Mouse (Mus musculus): ENCODE measurements around the gene Npas1.
A peak's percentile ranks its signal among the peaks of the same experiment; 100 is the strongest.

Gene Npas1

DNA sequence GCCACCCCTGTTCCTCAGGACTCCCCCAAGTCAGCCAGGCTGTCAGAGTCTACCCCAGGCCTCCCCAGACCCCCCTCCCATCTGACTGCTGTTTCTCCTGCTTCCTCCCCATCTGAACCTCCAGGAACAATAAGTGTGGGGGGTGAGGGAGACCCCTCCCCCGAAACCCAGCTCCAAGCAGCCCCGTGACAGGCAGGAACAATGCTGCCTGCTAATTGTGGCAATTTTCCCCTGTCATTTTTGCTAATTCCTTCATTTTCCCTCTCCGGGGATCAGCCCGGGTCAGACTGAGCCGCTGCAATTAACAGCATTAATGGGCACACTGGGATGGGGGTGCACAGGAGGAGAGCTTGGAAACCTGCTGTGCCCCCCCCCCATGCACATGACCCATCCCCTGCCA, 9.4 kb downstream of the Npas1 start:
- DNase-seq = no peak

DNA sequence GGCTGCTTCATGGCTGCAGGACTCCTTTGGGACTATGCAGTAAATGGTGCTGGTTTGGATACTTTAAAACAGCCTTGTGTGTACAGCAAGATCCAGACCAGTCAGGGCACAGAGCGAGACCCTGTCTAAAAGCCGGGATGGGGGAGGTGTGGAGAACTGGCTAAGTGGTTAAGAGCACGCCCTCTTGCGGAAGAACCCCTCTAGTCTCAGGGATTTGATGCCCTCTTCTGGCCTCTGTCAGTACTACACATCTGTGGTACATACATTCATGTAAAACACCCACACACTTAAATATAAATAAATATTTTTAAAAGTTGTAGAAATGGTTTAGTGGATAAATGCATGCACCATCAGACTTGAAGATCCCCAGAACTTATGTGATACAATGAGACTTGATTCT, 11.0 kb downstream of the Npas1 start:
- DNase-seq = peak; percentile 32

DNA sequence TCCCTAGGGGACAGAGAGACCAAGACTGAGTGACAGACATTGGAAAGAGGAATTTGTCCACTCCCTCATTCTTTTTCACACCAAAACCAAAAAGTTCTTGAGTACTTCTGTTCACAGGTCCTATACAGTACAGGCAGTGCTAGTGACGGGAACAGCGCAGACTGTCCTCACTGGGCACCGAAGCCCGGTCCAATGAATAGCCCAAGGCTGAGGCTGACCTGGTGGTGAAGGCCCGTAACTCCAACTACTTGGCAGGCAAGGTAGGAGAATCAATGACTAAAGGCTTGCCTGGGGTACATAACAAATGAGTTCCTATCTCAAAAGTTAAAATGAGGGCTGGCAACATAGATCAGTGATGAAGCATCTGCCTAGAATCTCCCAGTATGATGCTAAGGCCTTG, 12.0 kb downstream of the Npas1 start:
- no peak for DNase-seq

DNA sequence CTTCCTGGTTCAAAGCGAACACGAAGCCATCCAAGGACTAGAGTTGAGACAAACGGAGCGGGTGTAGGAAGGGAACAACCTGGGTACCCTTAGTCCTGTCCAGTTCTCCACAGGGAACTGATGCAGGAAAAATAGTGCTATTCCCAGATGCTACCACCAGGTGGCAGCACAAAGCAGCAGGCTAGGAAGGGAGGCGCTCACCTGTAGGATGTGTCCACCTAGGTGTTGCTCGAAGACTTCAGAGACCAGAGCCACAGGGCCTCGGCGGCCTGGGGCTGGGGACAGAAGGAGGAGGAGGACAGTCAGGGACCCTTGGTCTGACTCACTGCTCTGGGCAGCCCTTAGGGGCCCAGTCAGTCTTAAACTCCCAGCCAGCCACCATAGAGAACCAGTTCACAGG, 12.4 kb downstream of the Npas1 start:
- DNase-seq = peak; percentile 80

DNA sequence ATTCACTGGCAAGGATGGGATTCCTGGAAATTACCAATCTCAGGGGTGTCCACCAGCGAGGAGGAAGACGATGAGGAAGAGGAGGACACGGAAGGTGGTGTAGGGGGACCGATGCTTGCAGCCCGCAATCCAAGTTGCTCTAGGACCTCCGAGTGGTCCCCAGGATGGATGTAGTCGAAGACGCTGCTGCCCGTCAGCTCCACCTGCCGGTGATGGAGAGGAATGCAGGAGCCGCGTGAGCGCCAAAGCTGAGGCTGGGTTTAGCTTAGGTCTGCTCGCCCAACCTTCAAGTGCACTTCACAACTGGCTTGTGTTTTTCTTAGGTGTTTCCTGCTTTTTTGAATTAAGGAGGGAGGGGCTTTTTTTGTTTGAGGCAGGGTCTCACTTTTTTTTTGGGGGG, 14.3 kb downstream of the Npas1 start:
- peak; percentile 89 for DNase-seq

DNA sequence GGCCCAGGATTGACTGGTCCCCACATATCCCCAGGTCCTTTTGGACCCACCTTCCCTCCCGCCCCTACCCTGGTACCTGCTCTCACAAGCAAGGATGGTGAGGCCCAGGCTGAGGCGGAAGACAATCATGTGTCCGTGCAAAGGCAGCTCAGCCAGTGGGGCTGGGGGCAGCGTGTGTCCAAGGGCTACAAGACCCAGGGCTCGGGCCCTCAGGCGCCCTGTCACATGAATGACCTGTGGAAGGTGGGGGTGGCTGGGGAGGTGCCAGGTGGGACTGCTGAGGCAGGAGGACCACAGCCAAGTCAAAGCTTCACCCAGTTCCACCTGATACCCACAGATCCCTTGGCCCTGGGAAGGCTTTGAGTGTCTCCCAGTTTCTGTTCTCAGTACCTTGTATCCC, 15.8 kb downstream of the Npas1 start:
- DNase-seq = no peak

DNA sequence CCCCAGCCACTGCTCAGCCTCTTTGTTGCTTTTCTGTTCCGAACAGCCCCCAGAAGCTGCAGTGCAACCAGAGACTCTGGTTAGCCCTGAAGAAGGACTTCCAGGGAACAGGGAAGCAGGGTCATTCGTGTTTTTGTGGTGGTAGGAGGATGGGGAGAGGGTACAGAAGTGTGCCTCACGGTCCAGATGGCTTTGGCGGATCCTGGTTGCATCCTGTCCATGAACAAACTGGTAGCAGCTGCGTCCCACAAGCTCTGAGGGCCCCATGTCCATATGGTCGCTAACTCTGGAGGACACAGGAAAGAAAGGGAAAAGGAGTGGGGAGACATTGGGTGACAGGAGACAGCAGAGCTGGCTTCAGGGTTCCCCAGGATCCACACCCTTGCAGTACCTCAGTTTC, 16.4 kb downstream of the Npas1 start:
- DNase-seq = no peak

DNA sequence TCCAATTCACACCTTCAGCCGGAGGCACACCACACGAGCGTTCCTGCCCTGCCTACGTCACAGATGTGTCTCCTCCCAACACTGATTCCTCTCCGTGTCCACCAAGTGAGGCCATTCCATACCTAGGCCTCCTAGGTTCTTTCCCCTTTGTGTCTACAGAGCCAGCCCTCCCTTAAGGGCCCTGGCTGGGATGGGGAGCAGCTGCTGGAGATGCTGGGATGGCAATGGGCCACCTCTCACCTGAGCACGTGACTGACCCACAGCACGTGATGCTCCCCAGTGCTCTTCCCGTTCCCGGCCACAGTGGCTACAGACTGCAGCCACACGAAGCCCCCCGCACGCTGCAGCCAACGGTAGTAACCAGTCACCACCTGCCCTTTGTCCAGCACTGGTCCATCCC, 17.0 kb downstream of the Npas1 start:
- DNase-seq = no peak

DNA sequence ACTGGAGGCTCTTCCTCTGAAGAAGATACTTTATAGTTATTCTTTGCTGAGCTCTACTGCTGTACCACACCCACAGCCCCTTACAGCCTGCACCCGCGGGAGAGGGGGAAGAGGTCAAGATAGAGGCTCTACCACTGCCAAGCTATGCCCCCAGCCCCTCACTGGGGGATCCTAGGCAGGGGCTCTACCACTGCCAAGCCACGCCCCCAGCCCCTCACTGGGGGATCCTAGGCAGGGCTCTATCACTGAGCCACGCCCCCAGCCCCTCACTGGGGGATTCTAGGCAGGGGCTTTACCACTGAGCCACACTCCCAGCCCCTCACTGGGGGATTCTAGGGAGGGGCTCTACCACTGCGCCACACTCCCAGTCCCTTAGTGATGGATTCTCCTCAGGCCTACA, 21.2 kb downstream of the Npas1 start:
- no peak for DNase-seq

DNA sequence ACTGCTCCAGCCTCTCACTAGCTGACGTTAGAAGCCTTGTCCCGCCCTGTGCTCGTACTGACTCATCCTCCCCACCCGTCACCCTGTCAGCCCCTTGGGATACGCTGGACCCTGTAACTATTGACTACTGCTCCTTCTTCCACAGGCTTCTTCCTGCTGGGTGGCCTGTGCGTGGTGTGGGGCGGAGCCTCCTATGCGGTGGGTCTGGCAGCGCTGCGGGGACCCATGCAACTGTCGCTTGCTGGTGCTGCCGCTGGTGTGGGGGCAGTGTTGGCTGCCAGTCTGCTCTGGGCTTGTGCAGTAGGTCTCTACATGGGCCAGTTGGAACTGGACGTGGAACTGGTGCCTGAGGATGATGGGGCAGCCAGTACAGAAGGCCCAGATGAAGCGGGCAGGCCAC, 22.5 kb downstream of the Npas1 start:
- no peak for DNase-seq

DNA sequence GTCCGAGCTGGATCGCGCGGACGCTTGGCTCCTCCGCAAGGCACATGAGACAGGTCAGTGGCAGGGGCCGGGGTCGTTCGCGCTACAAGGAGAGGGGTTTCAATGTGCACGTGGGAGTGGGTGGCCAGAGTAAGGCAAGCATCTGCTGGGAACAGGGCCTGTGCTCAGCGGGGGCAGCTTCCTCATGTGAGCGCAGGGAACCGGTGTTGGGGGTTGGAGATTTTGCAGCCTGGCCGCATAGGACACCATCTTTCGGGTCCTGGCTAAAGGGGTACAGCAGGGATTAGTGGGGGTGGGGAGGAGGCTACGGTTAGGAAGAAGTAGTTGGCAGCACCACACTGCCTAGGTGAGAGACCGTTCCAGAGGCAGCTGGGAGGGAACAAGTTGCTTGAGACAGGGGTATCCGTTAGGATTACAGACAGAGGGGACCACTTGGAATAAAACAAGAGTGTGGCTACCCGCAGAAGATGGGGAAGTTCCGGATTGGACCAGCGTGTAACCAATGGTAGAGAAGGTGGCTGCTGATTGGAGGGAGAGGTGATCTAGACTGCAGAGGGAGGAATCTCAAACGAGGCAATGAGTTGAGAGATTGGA, 24.3 kb downstream of the Npas1 start:
- DNase-seq = peak; percentile 61

DNA sequence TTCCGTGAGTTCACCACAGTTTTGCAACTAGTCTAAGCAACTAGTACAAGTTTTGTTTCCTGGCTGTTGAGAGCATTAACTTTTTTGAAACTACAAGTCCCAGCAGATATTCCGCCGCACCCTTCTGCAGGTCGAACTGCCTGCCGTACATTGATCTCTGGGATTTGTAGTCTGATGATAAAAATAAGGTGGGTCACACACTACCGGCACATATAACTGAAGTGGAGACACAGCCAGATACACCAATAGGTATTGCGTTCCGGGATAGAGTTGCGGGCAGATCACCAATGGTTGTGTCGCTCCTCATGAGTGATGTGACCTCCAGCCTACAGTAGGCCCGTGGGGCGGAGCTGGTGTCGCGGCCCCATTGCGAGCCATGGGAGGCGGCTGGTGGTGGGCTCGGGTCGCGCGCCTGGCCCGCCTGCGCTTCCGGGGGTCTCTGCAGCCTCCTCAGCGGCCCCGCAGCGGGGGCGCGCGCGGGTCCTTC, 24.9 kb downstream of the Npas1 start, which contains the start of gene Tmem160:
Gene Tmem160 (plus strand): TSS at position 193 of the 487 bp plus-strand sequence.
- peak; percentile 93 for DNase-seq

DNA sequence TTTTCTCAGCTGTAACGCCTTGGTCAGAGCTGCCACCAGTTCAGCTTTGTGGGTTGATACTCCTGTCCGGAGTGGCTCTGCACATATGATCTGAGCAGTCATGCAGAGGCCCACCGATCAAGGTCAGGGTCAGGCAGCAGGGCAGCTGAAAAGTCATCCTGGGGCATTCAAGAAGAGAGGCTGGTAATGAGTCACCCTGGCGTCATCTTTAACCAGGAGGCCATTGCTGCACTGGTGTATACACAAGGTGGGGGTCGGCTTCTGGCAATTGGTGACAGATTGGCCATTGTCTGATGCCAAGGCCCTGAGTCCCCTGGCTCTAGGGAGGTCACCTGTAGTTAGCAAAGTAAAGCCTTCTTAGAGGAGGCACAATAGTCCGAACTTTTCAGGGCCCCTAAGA, 25.9 kb downstream of the Npas1 start:
- DNase-seq = no peak

DNA sequence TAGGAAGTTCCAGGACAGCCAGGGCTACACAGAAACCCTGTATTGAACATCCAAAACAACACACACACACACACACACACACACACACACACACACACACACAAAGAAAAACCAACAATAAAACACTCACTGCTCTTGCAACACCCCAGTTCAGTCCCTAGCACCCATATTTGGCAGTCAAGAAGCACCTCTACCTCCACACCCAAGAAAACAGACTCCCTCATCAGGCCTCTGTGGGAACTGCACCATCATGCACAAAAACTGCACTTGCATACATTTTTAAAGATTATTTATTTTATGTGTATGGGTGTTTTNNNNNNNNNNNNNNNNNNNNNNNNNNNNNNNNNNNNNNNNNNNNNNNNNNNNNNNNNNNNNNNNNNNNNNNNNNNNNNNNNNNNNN, 36.3 kb downstream of the Npas1 start:
- DNase-seq = no peak

DNA sequence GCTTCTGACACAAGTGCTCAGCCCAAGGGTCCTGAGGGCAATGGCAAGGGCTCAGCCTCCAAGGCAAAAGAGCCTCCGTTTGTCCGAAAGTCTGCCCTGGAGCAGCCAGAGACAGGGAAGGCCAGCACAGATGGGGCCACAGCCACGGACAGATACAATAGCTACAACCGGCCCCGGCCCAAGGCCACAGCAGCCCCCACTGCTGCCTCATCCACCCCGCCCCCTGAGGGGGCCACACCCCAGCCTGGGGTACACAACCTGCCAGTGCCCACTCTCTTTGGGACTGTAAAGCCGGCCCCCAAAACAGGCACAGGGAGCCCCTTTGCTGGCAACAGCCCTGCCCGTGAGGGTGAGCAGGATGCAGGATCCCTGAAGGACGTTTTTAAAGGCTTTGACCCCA, 42.4 kb downstream of the Npas1 start:
- no peak for DNase-seq

DNA sequence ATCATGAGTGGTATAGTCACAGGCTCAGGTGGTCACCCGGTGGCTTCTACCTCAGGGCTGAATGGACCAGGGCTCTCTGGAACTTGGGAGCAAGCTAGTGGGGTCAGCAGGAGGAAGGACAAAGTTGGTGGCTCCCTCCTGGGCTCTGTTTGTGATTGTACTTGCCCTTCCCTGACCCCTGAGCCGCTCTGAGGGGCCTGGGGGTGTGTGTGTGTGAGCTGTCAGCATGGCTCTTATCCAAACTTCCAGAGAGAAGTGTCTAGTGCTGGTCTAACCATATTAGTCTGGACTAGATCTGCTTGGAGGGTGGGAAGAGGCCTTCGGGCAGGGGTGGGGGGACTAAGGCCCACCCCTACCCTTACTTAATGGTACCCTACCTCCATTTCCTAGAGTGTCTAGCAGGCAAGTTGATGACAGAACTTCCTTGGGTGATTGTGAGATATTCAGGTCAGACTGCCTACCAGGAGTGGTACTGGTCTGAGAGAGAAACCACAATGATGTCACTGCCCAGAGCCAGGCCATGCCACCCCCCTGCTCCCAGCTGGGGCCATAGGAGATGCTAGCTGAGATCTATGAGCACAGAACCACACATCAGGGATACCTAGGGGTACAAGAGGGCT, 44.1 kb downstream of the Npas1 start:
- no peak for DNase-seq

DNA sequence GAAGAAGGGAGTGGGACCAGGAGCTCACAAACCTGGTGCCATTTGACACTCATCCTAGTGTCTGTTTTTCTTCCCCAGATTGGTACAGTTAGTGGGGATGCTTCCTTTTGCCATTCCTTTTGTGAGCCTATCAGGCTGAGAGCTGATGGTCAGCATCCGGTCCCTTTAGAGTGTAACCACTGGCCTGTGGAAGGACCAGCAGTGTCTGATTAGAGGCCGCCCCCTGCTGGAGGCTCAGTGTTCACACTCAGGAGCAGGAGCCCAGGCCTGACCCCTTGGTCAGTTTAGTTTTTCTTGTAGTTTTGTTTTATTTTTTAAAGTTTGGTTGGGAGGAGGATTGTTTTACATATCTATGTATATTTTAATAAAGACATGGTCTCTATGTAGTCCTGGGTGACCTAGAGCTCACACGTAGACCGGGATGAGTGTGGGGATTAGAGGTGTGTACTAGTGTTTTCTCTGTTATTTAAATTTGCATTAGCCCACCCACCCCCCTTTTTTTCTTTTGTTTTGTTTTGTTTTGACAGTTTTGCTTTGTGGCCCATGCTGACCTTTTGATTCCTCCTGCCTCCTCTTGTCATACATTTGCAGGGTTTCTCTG, 51.3 kb downstream of the Npas1 start:
- DNase-seq = peak; percentile 93

DNA sequence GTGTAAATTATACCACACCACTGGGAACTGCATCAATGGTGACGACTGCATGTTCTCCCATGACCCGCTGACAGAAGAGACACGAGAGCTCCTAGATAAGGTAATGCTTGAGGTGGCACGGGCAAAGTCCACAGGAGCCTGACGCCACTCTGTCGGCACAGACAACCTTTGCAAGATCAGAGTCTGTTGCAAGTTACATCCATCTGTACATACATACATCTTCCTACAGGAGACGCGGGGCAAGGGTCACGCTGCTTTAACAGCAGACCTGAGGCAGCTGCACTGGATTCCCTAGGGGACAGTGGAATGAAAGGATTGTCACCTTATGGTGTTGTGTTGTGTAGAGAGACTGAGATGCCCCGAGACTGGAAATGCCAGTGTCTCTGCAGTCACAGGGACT, 51.8 kb downstream of the Npas1 start:
- no peak for DNase-seq

DNA sequence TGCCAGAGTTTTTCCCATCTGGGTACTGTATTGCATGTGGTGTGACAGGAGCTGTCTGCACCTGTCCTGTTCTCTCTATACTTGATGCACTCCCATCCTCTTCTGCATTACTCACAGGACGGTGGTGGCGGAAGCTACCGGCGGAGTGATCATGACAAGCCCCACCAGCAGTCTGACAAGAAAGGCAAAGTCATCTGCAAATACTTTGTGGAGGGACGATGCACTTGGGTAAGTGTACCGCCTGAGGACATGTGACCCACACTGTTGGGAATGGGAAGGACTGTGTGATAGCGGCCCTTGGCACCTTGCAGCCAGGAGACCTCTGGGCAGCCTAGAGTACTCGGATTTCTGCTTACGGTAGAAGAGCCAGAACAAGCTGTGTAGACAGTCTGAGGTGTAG, 53.8 kb downstream of the Npas1 start:
- no peak for DNase-seq

DNA sequence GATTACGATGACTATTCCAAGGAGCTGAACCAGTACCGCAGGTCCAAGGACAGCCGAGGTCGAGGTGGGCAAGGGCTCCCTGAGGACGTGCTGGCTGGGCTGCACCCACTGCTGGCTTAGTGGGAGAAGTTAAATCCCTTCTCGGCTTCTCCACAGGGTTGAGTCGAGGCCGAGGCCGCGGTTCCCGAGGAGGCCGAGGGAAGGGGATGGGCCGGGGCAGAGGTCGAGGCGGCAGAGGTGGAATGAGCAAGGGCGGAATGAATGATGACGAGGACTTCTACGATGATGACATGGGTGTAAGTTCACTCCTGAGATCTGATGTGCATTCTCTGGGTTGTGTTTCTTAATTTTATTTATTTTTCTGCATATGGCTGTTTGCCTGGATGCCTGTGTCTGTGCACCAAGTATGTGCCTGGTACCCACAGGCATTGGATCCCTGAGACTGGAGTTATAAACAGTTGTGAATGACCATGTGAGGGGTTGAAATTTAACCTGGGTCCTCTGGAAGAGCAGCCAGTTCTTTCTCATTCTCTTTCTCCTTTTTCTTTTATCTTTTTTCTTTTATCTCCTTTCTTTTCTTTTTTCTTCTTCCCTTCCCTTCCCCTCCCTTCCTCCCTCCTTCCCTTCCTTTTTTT, 55.2 kb downstream of the Npas1 start:
- no peak for DNase-seq

DNA sequence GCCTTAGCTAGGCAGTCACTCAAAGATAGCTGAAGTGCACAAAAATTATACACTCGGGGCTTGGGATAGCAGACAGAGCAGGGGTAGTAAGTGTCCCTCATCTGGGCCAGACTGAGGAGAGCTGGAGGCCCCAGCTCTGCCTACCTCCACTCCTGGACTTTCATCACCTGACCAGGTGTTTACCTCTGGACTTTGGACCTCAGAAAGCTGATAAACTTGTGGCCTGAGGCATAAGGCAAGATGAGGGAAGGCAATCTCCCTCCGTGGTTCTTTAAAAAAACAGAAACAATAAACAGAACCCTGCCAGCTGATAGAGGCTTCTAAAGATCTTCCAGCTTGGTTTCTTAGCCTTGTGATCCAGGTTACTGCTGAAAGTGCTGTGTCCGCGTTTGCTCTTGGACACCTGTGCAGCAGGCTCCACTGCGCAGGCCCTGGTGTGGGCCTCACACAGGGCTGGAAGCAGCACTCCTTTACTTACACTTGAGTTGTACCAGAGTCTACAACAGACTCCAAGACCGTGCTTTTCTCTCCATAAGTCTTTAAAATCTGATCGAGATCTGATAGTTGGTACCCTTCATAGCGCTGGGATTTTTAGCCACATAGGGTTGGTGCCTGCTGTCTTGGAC, 56.9 kb downstream of the Npas1 start:
- DNase-seq = no peak

DNA sequence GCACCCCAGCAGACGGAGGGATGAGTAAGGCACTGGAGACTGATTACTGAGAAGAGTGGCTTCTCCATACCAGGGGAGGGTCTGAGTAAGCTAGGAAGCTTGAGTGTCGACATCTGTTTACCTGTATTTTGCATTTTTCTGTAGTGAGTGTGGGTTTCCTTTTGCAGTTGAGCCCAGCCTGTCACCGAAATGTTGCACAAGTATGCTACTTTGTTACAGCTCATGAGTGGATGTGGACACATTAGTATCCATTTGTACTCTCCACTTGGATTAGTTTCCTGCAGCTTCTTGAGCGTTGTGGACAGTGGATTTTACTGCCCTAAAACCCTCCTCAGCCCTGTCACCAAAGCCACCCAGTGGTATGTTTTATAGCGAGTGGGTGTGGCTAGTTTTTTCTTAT, 58.8 kb downstream of the Npas1 start:
- no peak for DNase-seq

DNA sequence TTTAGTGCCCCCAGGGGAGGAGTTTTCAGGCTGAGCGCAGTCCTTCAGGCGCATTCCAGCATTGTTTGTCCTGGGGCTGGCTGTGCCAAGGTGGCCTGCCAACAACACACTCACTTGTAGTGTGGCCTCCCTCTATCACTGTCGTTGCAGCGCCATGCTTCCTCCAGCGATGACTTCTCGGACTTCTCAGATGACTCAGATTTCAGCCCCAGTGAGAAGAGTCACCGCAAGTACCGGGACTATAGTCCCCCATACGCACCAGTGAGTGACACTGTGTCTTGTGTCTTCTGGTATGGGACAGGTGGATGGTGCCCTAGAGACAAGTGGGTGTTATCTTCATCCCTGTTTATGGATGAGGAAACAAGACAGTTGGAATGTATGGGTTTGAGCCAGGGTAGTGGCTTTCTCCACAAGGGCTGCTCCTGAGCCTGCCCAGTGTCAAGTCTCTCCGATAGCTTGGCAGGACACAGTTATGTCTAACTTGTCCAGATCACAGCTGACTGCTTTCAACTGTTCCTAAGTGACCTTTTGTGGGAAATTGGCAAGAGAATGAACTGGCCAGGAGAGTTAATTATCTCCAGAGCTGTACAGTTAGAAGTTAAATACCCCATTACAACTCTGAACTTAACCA, 60.3 kb downstream of the Npas1 start:
- peak; percentile 78 for DNase-seq

All from lung, postnatal 10 days (tissue).